Mouse (Mus musculus) forebrain, embryonic 10.5 days (tissue): ENCODE measurements around the gene Coro6. TPM values are rescaled to one million over a fixed set of nuclear protein-coding genes. Genes with fewer than 3 reads are reported as not detected.

Experiments
- DNase-seq: peaks from one replicate; pipeline ENCODE4 v3.0.0-alpha.2; 2017; ENCODE audit warnings: low spot score; ENCODE audit errors: extremely low spot score
- H3K27ac ChIP-seq: fragments of 300-500 bp; sonication (generic); 2 replicates; pipeline ENCODE4 v1.5.1; 2016; ENCODE audit warnings: mild to moderate bottlenecking
- H3K27me3 ChIP-seq: fragments of 300-500 bp; sonication (generic); 2 replicates; pipeline ENCODE4 v1.6.1; 2016; ENCODE audit warnings: mild to moderate bottlenecking; ENCODE audit not compliant: poor library complexity, severe bottlenecking
- H3K36me3 ChIP-seq: fragments of 300-500 bp; sonication (generic); replicated peaks from 2 replicates; pipeline ENCODE4 v1.6.1; 2016; ENCODE audit warnings: mild to moderate bottlenecking, moderate library complexity
- H3K4me1 ChIP-seq: fragments of 300-500 bp; sonication (generic); 2 replicates; pipeline ENCODE4 v1.6.1; 2016
- H3K4me3 ChIP-seq: fragments of 300-500 bp; sonication (generic); 2 replicates; pipeline ENCODE4 v1.5.1; 2016; ENCODE audit warnings: mild to moderate bottlenecking, moderate library complexity
- H3K9me3 ChIP-seq: fragments of 300-500 bp; sonication (generic); 2 replicates; pipeline ENCODE4 v1.6.1; 2016; ENCODE audit warnings: mild to moderate bottlenecking, moderate library complexity
- WGBS: fragments of 180-500 bp; shearing (Covaris S2); methylation state at CpG from one replicate; pipeline ENCODE4 v1.1.7; 2016; 5-methylcytosine and 5-hydroxymethylcytosine counted together
- polyA plus RNA-seq: library from polyadenylated mRNA; unstranded; fragments of >200 nt; fragmentation: Nextera tagmentation; extraction: Ambion mirVana; gene quantifications from 2 replicates; pipeline ENCODE4 v1.2.1, GENCODE M21; 2016

Gene Coro6
- polyA plus RNA-seq, 1 experiment from 2014 or later = 0.07 TPM

GRCm38 (mm10) chr11:77490451-77490850, 28.2 kb downstream of the Coro6 start:
- H3K4me3 ChIP-seq = peak overlapping the region; percentile 95
- no peaks in the 10 kb centered on the region for H3K9me3 ChIP-seq
- H3K4me1 ChIP-seq = peaks cover 91% of the 10 kb centered on the region
- whole genome bisulfite sequencing = 73% methylated on average over 6 of the region's 6 CpGs
- peak overlapping the region; percentile 95; the same call in 1 of the 2 replicates for H3K27ac ChIP-seq
- H3K27me3 ChIP-seq = no peaks in the 10 kb centered on the region
- DNase-seq = no peak
- H3K36me3 ChIP-seq = 0 out of 2 replicates have a peak, but pooled peaks cover 4% of the 10 kb centered on the region

GRCm38 (mm10) chr11:77491123-77491501, 28.9 kb downstream of the Coro6 start:
- 1% methylated on average over 13 of the region's 13 CpGs for WGBS
- peaks cover 91% of the 10 kb centered on the region for H3K4me1 ChIP-seq
- H3K27me3 ChIP-seq = no peaks in the 10 kb centered on the region
- H3K4me3 ChIP-seq = peak overlapping the region; percentile 95
- H3K36me3 ChIP-seq = peaks cover 10% of the 10 kb centered on the region; the same call in 1 of the 2 replicates
- H3K27ac ChIP-seq = peak overlapping the region; percentile 95
- peak; percentile 97 for DNase-seq
- H3K9me3 ChIP-seq = no peaks in the 10 kb centered on the region

GRCm38 (mm10) chr11:77491502-77492291, 29.5 kb downstream of the Coro6 start:
- peak; percentile 86 for DNase-seq
- no peaks in the 10 kb centered on the region for H3K27me3 ChIP-seq
- H3K4me3 ChIP-seq = peak overlapping the region; percentile 95
- peaks cover 9% of the 10 kb centered on the region; the same call in 1 of the 2 replicates for H3K36me3 ChIP-seq
- WGBS = under 1% methylated on average over 23 of the region's 23 CpGs
- H3K4me1 ChIP-seq = peaks cover 90% of the 10 kb centered on the region
- H3K9me3 ChIP-seq = no peaks in the 10 kb centered on the region
- peak overlapping the region; percentile 95 for H3K27ac ChIP-seq

- Histone ChIP-seq H3K9me3 (no peaks in the 10 kb centered on the region), H3K4me3 (peak overlapping the region; percentile 95), H3K27me3 (no peaks in the 10 kb centered on the region), H3K36me3 (peaks cover 8% of the 10 kb centered on the region), H3K4me1 (peaks cover 90% of the 10 kb centered on the region), H3K27ac (peak overlapping the region; percentile 95)
- DNase-seq = no peak
- WGBS = under 1% methylated on average over 18 of the region's 18 CpGs
These were observed 30.2 kb downstream of the Coro6 start for GRCm38 (mm10) chr11:77492311-77492871.

- under 1% methylated on average over 32 of the region's 32 CpGs for WGBS
- Histone ChIP-seq H3K4me3 (peak overlapping the region; percentile 95), H3K9me3 (no peaks in the 10 kb centered on the region), H3K36me3 (peaks cover 8% of the 10 kb centered on the region), H3K27me3 (no peaks in the 10 kb centered on the region), H3K4me1 (peaks cover 90% of the 10 kb centered on the region), H3K27ac (peak overlapping the region; percentile 95)
- DNase-seq = peak; percentile 89
These were observed 30.7 kb downstream of the Coro6 start for GRCm38 (mm10) chr11:77492911-77493332.

DNA sequence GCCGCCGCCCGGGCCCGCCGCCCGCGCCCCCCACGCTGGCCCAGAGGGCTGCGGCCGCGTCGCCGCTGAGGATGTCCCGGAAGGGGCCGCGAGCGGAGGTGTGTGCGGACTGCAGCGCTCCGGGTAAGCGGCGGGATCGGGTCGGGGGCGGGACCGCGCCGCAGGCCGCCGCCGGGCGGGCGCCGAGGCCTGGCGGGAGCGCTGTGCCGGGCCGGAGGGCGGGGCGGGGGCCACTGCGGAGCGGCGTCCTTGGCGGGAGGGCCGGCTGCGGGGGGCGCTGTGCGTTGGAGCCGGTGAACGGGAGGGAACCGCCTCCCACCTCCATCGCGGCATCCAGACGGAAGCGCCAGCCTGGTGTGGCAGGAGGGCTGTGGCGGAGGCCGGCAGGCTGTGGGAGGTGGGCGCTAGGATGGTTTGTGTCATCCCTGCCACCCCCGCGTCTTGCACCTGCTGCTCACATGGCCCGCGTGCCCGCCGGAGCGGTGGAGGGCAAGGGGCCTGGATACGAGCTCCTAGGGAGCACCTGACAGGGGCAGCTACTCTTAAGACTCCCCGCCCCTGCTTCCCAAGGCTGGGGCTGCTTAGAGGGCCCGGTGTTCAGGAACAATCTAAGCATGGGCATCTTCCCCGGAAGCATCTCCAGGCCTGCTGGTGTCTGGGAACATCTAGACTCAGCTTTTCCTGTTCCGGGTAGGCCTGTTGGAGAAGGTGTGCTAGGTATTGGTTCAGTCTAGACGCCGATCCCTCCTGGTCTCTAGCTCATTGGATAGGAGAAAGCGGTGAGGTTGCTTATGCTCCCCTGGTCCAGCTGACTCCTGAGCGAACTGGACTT, 31.5 kb downstream of the Coro6 start, which contains the start of gene Git1:
Gene Git1, plus strand, starts transcription at position 51 of the 832 bp plus-strand sequence.
- no peaks in the 10 kb centered on the region for H3K9me3 ChIP-seq
- no peaks in the 10 kb centered on the region for H3K27me3 ChIP-seq
- peaks cover 90% of the 10 kb centered on the region for H3K4me1 ChIP-seq
- peak within 1 kb of the TSS; percentile 95 for H3K27ac ChIP-seq
- under 1% methylated on average over 66 of the region's 74 CpGs for WGBS
- peak; percentile 56 for DNase-seq
- H3K36me3 ChIP-seq = peaks cover 16% of the 10 kb centered on the region
- peak within 1 kb of the TSS; percentile 95 for H3K4me3 ChIP-seq

GRCm38 (mm10) chr11:77494344-77494676, 32.1 kb downstream of the Coro6 start:
- Histone ChIP-seq H3K27ac (peak overlapping the region; percentile 95), H3K4me3 (peak overlapping the region; percentile 95), H3K27me3 (no peaks in the 10 kb centered on the region), H3K9me3 (no peaks in the 10 kb centered on the region), H3K36me3 (peaks cover 22% of the 10 kb centered on the region), H3K4me1 (peaks cover 90% of the 10 kb centered on the region)
- no peak for DNase-seq
- 45% methylated on average over 4 of the region's 4 CpGs for WGBS

DNA sequence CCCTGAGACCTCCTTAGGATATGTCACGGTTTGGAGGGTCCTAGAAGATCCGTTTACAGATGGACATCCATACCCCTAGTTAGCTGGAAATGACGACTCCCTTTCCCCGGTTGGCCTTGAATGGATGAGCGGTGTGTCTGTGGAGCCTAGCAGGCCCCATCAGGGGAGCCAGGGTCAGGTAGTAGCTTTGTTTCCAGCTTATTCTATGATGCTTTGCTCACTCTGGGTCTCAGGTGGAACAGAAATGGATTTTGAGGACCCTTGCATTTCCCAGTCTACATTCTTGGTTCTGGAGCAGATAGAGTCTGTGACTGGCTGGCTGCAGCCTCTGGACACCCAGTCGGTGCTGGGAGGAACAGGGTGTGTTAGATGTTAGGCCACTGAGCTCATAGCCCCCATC, 32.6 kb downstream of the Coro6 start:
- H3K9me3 ChIP-seq = no peaks in the 10 kb centered on the region
- peak overlapping the region; percentile 95 for H3K4me3 ChIP-seq
- peaks cover 26% of the 10 kb centered on the region for H3K36me3 ChIP-seq
- no peak for DNase-seq
- 79% methylated on average over 6 of the region's 6 CpGs for WGBS
- no peaks in the 10 kb centered on the region for H3K27me3 ChIP-seq
- H3K4me1 ChIP-seq = peaks cover 93% of the 10 kb centered on the region
- peak overlapping the region; percentile 95; the same call in 1 of the 2 replicates for H3K27ac ChIP-seq

DNA sequence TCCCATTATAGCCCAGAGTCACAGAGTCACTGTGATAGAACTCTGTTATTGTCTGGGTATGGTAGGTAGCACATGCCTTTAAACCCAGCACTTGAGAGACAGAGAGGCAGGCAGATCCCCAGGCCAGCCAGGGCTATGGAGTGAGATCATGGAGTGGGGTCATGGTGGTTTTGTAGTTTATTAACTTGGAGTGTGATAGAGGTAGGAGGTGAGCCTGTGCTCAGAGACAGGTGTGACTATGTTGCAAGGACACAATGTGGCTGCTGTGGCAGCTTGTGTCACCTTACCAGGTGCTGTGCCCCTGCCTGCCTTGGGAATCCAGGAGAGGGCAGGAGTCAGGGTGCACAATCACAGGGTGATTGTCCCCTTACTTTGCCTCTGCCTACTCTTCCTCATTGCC, 33.3 kb downstream of the Coro6 start:
- H3K9me3 ChIP-seq = no peaks in the 10 kb centered on the region
- peaks cover 91% of the 10 kb centered on the region for H3K4me1 ChIP-seq
- H3K27ac ChIP-seq = 0 out of 2 replicates have a peak overlapping the region, but pooled peaks have one; percentile 12
- H3K4me3 ChIP-seq = peak overlapping the region; percentile 95
- peaks cover 34% of the 10 kb centered on the region for H3K36me3 ChIP-seq
- H3K27me3 ChIP-seq = no peaks in the 10 kb centered on the region
- DNase-seq = no peak

DNA sequence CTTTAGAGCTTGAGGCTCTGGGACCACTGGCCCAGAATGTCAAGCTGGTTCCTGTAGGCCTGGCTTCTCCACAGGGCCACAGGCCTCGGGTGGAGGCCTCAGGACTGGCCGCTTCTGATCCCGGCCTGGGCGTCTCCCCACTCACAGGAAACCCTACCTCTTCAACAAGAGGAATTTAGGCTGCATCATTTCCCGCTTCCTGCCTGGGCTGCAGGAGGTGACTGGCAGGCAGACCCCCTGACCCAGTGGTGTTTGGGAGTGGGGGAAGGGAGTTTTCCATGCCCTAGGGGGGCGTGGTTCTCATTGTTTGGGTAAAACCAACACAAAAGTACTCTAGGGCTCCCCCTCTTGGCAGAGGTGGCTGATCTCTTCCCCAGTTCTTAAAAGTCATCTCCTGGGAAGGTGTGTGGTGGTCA, 35.1 kb downstream of the Coro6 start:
- H3K4me1 ChIP-seq = peaks cover 82% of the 10 kb centered on the region
- H3K27ac ChIP-seq = peak overlapping the region; percentile 80
- WGBS = 10% methylated on average over 6 of the region's 6 CpGs
- peak; percentile 76 for DNase-seq
- H3K27me3 ChIP-seq = no peaks in the 10 kb centered on the region
- H3K9me3 ChIP-seq = no peaks in the 10 kb centered on the region
- peaks cover 52% of the 10 kb centered on the region for H3K36me3 ChIP-seq
- peak overlapping the region; percentile 23 for H3K4me3 ChIP-seq

DNA sequence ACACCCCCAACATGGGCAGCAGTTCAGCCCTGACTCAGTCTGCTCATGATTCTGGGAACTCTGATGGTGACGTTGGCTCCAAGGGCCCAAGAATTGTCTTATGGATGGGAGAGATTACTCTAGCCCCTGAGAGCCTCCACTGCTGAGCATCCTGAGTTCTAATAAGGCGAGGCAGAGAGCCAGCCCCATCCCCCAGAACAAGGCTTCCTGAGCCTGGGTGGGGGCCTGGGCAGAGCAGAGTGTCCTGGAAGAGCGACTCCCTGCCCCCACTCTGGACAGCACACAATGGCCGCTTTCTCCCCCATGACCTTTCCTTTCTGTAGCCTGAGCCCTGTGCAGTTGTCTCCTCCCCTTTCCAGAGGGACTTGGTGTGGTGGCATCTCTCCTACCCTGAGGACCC, 35.6 kb downstream of the Coro6 start:
- WGBS = 19% methylated on average over 4 of the region's 4 CpGs
- DNase-seq = no peak
- no peaks in the 10 kb centered on the region for H3K9me3 ChIP-seq
- H3K4me1 ChIP-seq = peaks cover 79% of the 10 kb centered on the region
- H3K27me3 ChIP-seq = no peaks in the 10 kb centered on the region
- H3K27ac ChIP-seq = peak overlapping the region; percentile 80
- peaks cover 57% of the 10 kb centered on the region for H3K36me3 ChIP-seq
- peak overlapping the region; percentile 23; the same call in 1 of the 2 replicates for H3K4me3 ChIP-seq

DNA sequence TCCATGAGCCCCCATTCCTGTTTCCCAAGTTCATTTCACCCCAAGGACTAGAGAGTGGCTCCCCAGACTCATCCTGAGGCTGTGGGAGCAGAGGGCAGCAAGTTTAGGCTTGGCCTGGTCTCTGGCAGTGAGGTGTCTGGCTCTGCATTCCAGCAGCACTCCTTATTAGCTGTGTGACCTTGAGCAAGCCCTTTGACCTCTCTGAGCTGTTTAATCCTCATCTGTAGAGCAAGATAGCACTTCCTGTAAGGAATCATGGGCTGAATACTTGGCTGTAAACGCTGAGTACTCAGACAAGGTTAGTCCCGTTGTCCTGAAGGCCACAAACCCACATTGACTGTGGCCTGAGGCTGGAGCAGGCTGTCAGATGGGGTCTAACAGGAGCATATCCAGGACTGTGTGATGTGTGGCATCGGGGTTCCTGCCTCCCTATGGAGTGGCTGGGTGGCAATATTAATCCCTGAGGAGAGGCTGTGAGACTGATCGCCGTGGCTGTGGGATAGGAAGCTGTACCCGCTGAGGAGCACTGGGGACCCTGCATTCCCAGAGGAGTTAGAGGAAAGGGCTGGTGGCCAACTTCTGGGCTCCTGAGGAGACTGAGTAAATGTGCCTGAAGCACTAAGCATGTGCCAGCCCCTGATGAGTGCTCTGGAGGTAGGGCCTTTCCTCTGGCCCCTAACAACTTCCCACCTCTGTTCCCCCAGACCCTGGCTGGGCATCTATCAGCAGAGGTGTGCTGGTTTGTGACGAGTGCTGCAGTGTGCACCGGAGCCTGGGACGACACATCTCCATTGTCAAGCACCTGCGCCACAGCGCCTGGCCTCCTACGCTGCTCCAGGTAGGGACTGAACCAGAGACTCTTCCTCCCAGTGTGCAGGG, 36.3 kb downstream of the Coro6 start:
- Histone ChIP-seq H3K4me3 (peak overlapping the region; percentile 23; the same call in 1 of the 2 replicates), H3K27ac (peak overlapping the region; percentile 80), H3K27me3 (no peaks in the 10 kb centered on the region), H3K4me1 (peaks cover 83% of the 10 kb centered on the region), H3K9me3 (no peaks in the 10 kb centered on the region), H3K36me3 (peaks cover 64% of the 10 kb centered on the region)
- DNase-seq = no peak
- 71% methylated on average over 12 of the region's 12 CpGs for WGBS
